Mouse (Mus musculus) stomach, postnatal 0 days (tissue): Measurements from ENCODE around the gene Mpig6b. TPM values are rescaled to one million over a fixed set of nuclear protein-coding genes. Genes with fewer than 3 reads are reported as not detected.

ENCODE experiments used
- ATAC-seq: fragments of 200-750 bp; cut with Nextera tagmentation; 2 replicates; pipeline ENCODE4 v1.8.0; 2017; ENCODE audit not compliant: low FRiP score, low TSS enrichment
- DNase-seq: peaks from one replicate; pipeline ENCODE4 v3.0.0-alpha.2; 2016; ENCODE audit warnings: low spot score
- H3K27ac ChIP-seq: fragments of 300-500 bp; sonication (generic); replicated peaks from 2 replicates; pipeline ENCODE4 v1.5.1; 2014; ENCODE audit warnings: mild to moderate bottlenecking, control low read depth
- H3K27me3 ChIP-seq: fragments of 300-500 bp; sonication (generic); 2 replicates; pipeline ENCODE4 v1.6.1; 2014; ENCODE audit warnings: low read length; ENCODE audit not compliant: control insufficient read depth, insufficient read depth
- H3K36me3 ChIP-seq: fragments of 300-500 bp; sonication (generic); 2 replicates; pipeline ENCODE4 v1.6.1; 2014; ENCODE audit warnings: low read length, mixed read lengths; ENCODE audit not compliant: control insufficient read depth, insufficient read depth
- H3K4me1 ChIP-seq: fragments of 300-500 bp; sonication (generic); replicated peaks from 2 replicates; pipeline ENCODE4 v1.6.1; 2014; ENCODE audit warnings: antibody characterized with exemption; ENCODE audit not compliant: control insufficient read depth, insufficient read depth
- H3K4me2 ChIP-seq: fragments of 300-500 bp; sonication (generic); replicated peaks from 2 replicates; pipeline ENCODE4 v1.6.1; 2014; ENCODE audit warnings: low read depth, mild to moderate bottlenecking, control low read depth, moderate library complexity
- H3K4me3 ChIP-seq: fragments of 300-500 bp; sonication (generic); 2 replicates; pipeline ENCODE4 v1.5.1; 2014; ENCODE audit warnings: low read depth, low read length, control low read depth
- H3K9ac ChIP-seq: fragments of 300-500 bp; sonication (generic); 2 replicates; pipeline ENCODE4 v1.6.1; 2014; ENCODE audit warnings: mild to moderate bottlenecking, low read length, control low read depth, mixed read lengths
- H3K9me3 ChIP-seq: fragments of 300-500 bp; sonication (generic); 2 replicates; pipeline ENCODE4 v1.6.1; 2016; ENCODE audit warnings: low read length; ENCODE audit not compliant: control insufficient read depth
- CTCF ChIP-seq: IDR thresholded peaks from 2 replicates; pipeline ENCODE4 v1.5.1; 2016; ENCODE audit warnings: antibody characterized with exemption, low read depth, mild to moderate bottlenecking, moderate library complexity
- EP300 ChIP-seq: optimal IDR thresholded peaks from 2 replicates; pipeline ENCODE3; 2016; ENCODE audit warnings: antibody characterized with exemption
- WGBS: fragments of 180-500 bp; shearing (Covaris S2); extraction: QIAGEN DNeasy Blood & Tissue Kit; methylation state at CpG from one replicate; pipeline ENCODE4 v1.1.7; 2014; 5-methylcytosine and 5-hydroxymethylcytosine counted together
- polyA plus RNA-seq: library from polyadenylated mRNA; unstranded; fragments of >200 nt; fragmentation: Nextera tagmentation; extraction: Ambion mirVana; gene quantifications from 2 replicates; pipeline ENCODE4 v1.2.1, GENCODE M21; 2015

The Mpig6b gene
- polyA plus RNA-seq, 1 experiment from 2014 or later: 0.49 TPM

DNA sequence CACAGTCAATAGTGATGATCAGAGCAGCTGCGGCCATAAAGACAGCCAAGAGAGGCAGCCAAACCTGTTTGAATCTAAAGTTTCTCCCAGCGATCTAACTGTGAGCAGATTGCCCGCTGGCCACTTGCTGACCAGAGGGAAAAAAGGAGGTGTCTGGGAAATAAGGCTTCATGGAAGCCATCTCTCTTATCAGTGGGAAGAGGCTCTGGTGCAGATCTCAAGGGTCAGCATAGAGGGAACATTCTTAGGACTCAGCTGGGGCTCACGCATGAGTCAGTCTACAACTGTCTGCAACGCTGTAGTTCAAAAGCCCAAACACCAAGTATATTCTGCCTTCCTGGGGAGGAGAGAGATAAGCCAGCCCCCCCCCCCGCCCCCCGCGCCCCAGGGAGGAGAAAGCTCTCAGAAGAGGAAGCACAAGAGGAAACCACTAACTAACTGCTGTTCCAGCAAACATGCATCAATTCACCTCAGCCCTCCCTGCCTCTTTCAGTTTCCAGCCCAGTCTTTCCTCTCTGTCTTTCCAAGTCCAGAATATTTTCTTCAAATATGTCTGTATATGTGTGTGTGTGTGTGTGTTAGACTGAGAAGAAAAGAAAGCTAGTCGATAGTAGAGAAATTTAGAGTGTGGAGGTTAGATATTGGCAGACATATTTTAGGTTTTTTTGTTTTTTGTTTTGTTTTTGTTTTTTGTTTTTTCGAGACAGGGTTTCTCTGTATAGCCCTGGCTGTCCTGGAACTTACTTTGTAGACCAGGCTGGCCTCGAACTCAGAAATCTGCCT, 17.6 kb downstream of the Mpig6b start:
- Histone ChIP-seq H3K27ac (peak overlapping the region; percentile 99), H3K36me3 (peaks cover 6% of the 10 kb centered on the region), H3K4me1 (peaks cover 12% of the 10 kb centered on the region; the same call in 1 of the 2 replicates), H3K9me3 (no peaks in the 10 kb centered on the region), H3K27me3 (no peaks in the 10 kb centered on the region), H3K9ac (no peak overlapping the region), H3K4me2 (peak overlapping the region; percentile 42), H3K4me3 (0 out of 2 replicates have a peak overlapping the region, but pooled peaks have one; percentile 3)
- no peak for ATAC-seq
- TF ChIP-seq EP300 (no peak), CTCF (no peak)
- DNase-seq: peak; percentile 57
- 20% methylated on average over 11 of the region's 11 CpGs for WGBS

DNA sequence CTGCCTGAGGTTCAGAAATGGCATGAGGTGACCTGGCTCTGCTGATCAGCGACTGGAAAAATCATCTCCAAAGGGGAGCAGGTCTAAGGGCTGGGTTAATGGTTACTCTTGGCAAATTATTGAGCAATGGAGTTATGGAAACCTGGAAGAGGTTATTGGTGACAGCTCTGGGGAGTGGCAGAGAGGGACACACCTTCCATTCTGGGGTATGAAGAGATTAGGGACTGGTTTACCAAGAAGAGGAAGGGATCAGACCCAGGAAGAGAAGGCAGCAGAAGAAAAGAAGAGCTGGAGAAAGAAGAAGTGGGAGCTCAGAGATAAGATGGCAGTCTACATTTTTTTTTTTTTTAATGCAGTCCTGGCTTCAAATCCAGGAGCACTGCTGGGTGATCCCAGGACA, 18.3 kb downstream of the Mpig6b start:
- Histone ChIP-seq H3K4me2 (peak overlapping the region; percentile 42), H3K4me3 (0 out of 2 replicates have a peak overlapping the region, but pooled peaks have one; percentile 3), H3K9me3 (no peaks in the 10 kb centered on the region), H3K4me1 (peaks cover 12% of the 10 kb centered on the region; the same call in 1 of the 2 replicates), H3K9ac (no peak overlapping the region), H3K27ac (peak overlapping the region; percentile 99), H3K36me3 (peaks cover 1% of the 10 kb centered on the region; the same call in 1 of the 2 replicates), H3K27me3 (no peaks in the 10 kb centered on the region)
- 39% methylated on average over 1 of the region's 1 CpGs for WGBS
- DNase-seq (peak; percentile 41), ATAC-seq (no peak)
- TF ChIP-seq CTCF (no peak), EP300 (no peak)

DNA sequence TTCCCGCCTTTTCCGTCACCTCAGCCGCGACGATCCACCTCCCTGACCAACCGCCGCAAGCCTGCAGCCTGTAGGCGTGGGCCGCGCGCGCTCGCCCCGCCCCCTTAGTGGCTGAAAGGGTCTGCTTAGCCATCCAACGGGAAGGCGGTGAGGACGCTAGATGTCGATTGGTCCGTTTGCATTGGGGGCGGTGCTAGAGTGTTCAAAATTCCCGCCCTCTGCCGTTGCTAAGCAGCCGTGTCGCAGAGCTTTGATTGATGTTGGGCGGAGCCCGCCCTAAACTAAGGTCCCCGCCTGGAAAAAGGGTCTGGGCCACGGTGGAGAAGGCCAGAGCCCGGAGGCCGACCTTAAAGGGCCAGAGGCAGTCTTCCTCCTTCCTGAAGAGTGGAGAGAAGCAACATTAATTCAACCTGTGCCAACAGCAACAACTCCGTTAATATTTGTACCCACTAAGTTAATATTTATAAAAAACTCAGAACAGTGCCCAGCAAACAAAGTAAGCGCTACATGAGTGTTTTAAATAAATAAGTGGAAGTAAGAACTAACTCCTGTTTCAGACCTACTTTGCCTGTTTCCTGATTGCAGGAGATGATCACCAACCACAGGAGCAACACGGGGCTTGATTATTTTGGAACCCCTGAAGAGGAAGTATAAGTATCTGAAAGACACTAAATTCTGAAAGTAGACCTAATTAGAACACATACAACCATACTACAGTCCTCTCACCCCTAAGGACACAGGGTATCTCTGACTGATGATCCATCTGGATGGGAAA, 19.1 kb downstream of the Mpig6b start, which contains the start of gene Msh5:
Gene Msh5, minus strand, starts transcription at position 65 of the 775 bp plus-strand sequence.
- ATAC-seq: peak; percentile 95
- no peaks in the 10 kb centered on the region for H3K9me3 ChIP-seq
- peaks cover 8% of the 10 kb centered on the region; the same call in 1 of the 2 replicates for H3K4me1 ChIP-seq
- H3K36me3 ChIP-seq: no peaks in the 10 kb centered on the region
- TF ChIP-seq EP300 (no peak), CTCF (no peak)
- peak within 1 kb of the TSS; percentile 94 for H3K4me2 ChIP-seq
- peak; percentile 99 for DNase-seq
- WGBS: 2% methylated on average over 33 of the region's 33 CpGs
- H3K9ac ChIP-seq: peak within 1 kb of the TSS; percentile 76
- no peaks in the 10 kb centered on the region for H3K27me3 ChIP-seq
- peak within 1 kb of the TSS; percentile 57 for H3K4me3 ChIP-seq
- H3K27ac ChIP-seq: peak within 1 kb of the TSS; percentile 99

DNA sequence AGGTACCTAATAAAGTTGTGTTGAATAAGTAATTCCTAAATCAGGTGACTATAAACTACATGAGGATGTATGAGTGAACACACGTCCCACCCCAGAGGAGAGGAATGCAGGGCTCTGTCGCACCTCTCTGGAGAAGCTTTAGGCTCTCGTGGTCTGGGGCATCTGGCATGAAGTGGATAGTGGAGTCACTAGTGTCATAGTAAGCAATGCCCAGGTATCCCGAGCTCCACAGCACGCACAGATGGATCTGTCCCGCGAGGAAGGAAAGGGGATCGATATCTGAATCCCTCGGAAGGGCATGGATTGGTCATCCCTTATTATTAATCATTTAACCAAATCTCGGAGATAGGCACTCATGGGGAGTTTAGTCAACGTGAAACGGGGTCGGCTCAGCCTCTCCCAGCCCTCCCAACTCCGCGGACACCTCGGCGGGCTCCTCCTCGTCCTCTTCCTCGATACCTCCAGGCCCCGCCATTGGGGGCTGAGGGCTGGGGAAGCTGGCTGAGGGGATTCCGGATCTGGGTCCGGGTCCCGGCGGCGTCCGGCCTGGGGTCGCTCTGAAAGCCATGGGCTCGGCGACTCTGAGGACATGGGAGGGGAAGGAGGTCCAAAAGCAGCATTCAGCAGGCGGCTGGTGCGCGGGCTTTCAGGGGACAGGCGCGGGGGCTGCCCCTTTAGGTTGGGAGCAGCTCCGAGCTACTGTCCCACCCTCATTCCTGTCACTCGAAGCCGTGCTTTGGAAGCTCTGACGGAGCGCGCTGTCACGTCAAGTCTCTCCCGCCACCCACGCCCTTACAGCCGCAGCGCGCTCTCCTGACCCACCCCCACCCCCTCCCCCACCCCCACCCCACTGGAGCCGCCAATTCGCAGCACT, 19.9 kb downstream of the Mpig6b start:
- H3K9ac ChIP-seq: peak overlapping the region; percentile 76
- no peaks in the 10 kb centered on the region for H3K9me3 ChIP-seq
- DNase-seq (no peak), ATAC-seq (no peak)
- H3K4me2 ChIP-seq: peak overlapping the region; percentile 94
- H3K36me3 ChIP-seq: no peaks in the 10 kb centered on the region
- H3K4me1 ChIP-seq: peaks cover 8% of the 10 kb centered on the region; the same call in 1 of the 2 replicates
- 4% methylated on average over 47 of the region's 48 CpGs for WGBS
- TF ChIP-seq CTCF (no peak), EP300 (no peak)
- H3K4me3 ChIP-seq: peak overlapping the region; percentile 57
- peak overlapping the region; percentile 89 for H3K27ac ChIP-seq
- H3K27me3 ChIP-seq: no peaks in the 10 kb centered on the region

GRCm38 (mm10) chr17:35044904-35045806, 20.8 kb downstream of the Mpig6b start:
- Histone ChIP-seq H3K36me3 (no peaks in the 10 kb centered on the region), H3K27me3 (no peaks in the 10 kb centered on the region), H3K4me3 (no peak overlapping the region), H3K4me2 (peak overlapping the region; percentile 94), H3K27ac (peak overlapping the region; percentile 89), H3K4me1 (peaks cover 8% of the 10 kb centered on the region; the same call in 1 of the 2 replicates), H3K9me3 (no peaks in the 10 kb centered on the region), H3K9ac (no peak overlapping the region)
- no peak for ATAC-seq
- no peak for DNase-seq
- 65% methylated on average over 7 of the region's 7 CpGs for WGBS
- TF ChIP-seq EP300 (no peak), CTCF (no peak)
